Mouse (Mus musculus) forebrain, embryonic 11.5 days (tissue): Measurements from ENCODE around the gene Slc29a2. TPM values are rescaled to one million over a fixed set of nuclear protein-coding genes. Genes with fewer than 3 reads are reported as not detected.
A peak's percentile ranks its signal among the peaks of the same experiment; 100 is the strongest.

ENCODE experiments used
- ATAC-seq: fragments of 200-750 bp; cut with Nextera tagmentation; replicated peaks from 2 replicates; pipeline ENCODE4 v1.8.0; 2017; ENCODE audit warnings: moderate TSS enrichment; ENCODE audit not compliant: low FRiP score
- DNase-seq: peaks from one replicate; pipeline ENCODE4 v3.0.0-alpha.2; 2017; ENCODE audit warnings: low spot score
- H3K27ac ChIP-seq: fragments of 300-500 bp; sonication (generic); 2 replicates; pipeline ENCODE4 v1.5.1; 2014; ENCODE audit warnings: low read depth, low read length
- H3K27me3 ChIP-seq: fragments of 300-500 bp; sonication (generic); 2 replicates; pipeline ENCODE4 v1.6.1; 2014; ENCODE audit warnings: mild to moderate bottlenecking, low read length, mixed read lengths; ENCODE audit not compliant: control insufficient read depth, insufficient read depth
- H3K36me3 ChIP-seq: fragments of 300-500 bp; sonication (generic); 2 replicates; pipeline ENCODE4 v1.6.1; 2014; ENCODE audit warnings: mild to moderate bottlenecking, low read length, moderate library complexity, mixed read lengths; ENCODE audit not compliant: control insufficient read depth, insufficient read depth
- H3K4me1 ChIP-seq: fragments of 300-500 bp; sonication (generic); replicated peaks from 2 replicates; pipeline ENCODE4 v1.6.1; 2014; ENCODE audit warnings: low read length, mixed read lengths; ENCODE audit not compliant: control insufficient read depth, insufficient read depth
- H3K4me2 ChIP-seq: fragments of 300-500 bp; sonication (generic); 2 replicates; pipeline ENCODE4 v1.6.1; 2014; ENCODE audit warnings: low read depth, mild to moderate bottlenecking, low read length, moderate library complexity, mixed read lengths; ENCODE audit not compliant: severe bottlenecking
- H3K4me3 ChIP-seq: fragments of 300-500 bp; sonication (generic); 2 replicates; pipeline ENCODE4 v1.5.1; 2014; ENCODE audit warnings: low read depth, low read length
- H3K9ac ChIP-seq: fragments of 300-500 bp; sonication (generic); 2 replicates; pipeline ENCODE4 v1.6.1; 2014; ENCODE audit warnings: low read length
- H3K9me3 ChIP-seq: fragments of 300-500 bp; sonication (generic); 2 replicates; pipeline ENCODE4 v1.6.1; 2016; ENCODE audit warnings: low read length, mixed read lengths; ENCODE audit not compliant: control insufficient read depth
- WGBS: fragments of 180-500 bp; shearing (Covaris S2); extraction: QIAGEN DNeasy Blood & Tissue Kit; methylation state at CpG from one replicate; pipeline ENCODE4 v1.1.7; 2014; 5-methylcytosine and 5-hydroxymethylcytosine counted together
- polyA plus RNA-seq: library from polyadenylated mRNA; unstranded; fragments of >200 nt; fragmentation: Nextera tagmentation; extraction: Ambion mirVana; gene quantifications from 2 replicates; pipeline ENCODE4 v1.2.1, GENCODE M21; 2014

Gene Slc29a2
- polyA plus RNA-seq, 1 experiment from 2014 or later = 5.5 TPM

- WGBS = under 1% methylated on average over 43 of the region's 44 CpGs
Measured at GRCm38 (mm10) chr19:5038709-5039156, 15.1 kb downstream of the Slc29a2 start, which contains the start of the genes B4gat1 and AC124502.3. Gene B4gat1 (plus strand): TSS chr19:5038826. Gene AC124502.3 (plus strand): TSS chr19:5038891.

GRCm38 (mm10) chr19:5039301-5040114, 15.8 kb downstream of the Slc29a2 start:
- no peak for DNase-seq
- Histone ChIP-seq H3K4me3 (peak overlapping the region; percentile 76), H3K4me1 (peaks cover 16% of the 10 kb centered on the region; the same call in 1 of the 2 replicates), H3K27ac (peak overlapping the region; percentile 78; the same call in 1 of the 2 replicates), H3K4me2 (peak overlapping the region; percentile 99), H3K9me3 (no peaks in the 10 kb centered on the region), H3K27me3 (no peaks in the 10 kb centered on the region), H3K9ac (peak overlapping the region; percentile 89), H3K36me3 (no peaks in the 10 kb centered on the region; the same call in 1 of the 2 replicates)
- WGBS = 12% methylated on average over 41 of the region's 41 CpGs
- ATAC-seq = peak; percentile 28

More at GRCm38 (mm10) chr19:5038709-5039156, 15.1 kb downstream of the Slc29a2 start, which contains the start of the genes B4gat1 and AC124502.3:
- Histone ChIP-seq H3K9ac (peak within 1 kb of the TSS; percentile 89), H3K9me3 (no peaks in the 10 kb centered on the region), H3K4me1 (peaks cover 16% of the 10 kb centered on the region; the same call in 1 of the 2 replicates), H3K36me3 (no peaks in the 10 kb centered on the region; the same call in 1 of the 2 replicates), H3K27ac (peak within 1 kb of the TSS; percentile 78), H3K27me3 (no peaks in the 10 kb centered on the region), H3K4me3 (peak within 1 kb of the TSS; percentile 76), H3K4me2 (peak within 1 kb of the TSS; percentile 99)
- peak; percentile 89 for ATAC-seq
- peak; percentile 95 for DNase-seq

GRCm38 (mm10) chr19:5040862-5041523, 17.3 kb downstream of the Slc29a2 start, which contains the start of gene Brms1:
Gene Brms1 (plus strand): TSS chr19:5041354.
- Histone ChIP-seq H3K27ac (peak within 1 kb of the TSS; percentile 37; the same call in 1 of the 2 replicates), H3K9ac (peak within 1 kb of the TSS; percentile 65), H3K36me3 (no peaks in the 10 kb centered on the region; the same call in 1 of the 2 replicates), H3K4me1 (peaks cover 16% of the 10 kb centered on the region; the same call in 1 of the 2 replicates), H3K4me3 (peak within 1 kb of the TSS; percentile 65), H3K9me3 (no peaks in the 10 kb centered on the region), H3K4me2 (peak within 1 kb of the TSS; percentile 99), H3K27me3 (no peaks in the 10 kb centered on the region)
- DNase-seq (peak; percentile 96), ATAC-seq (peak; percentile 77)
- 9% methylated on average over 40 of the region's 40 CpGs for WGBS

GRCm38 (mm10) chr19:5041588-5041987, 17.9 kb downstream of the Slc29a2 start:
- no peaks in the 10 kb centered on the region; the same call in 1 of the 2 replicates for H3K36me3 ChIP-seq
- H3K27ac ChIP-seq = no peak overlapping the region
- peaks cover 16% of the 10 kb centered on the region; the same call in 1 of the 2 replicates for H3K4me1 ChIP-seq
- H3K4me2 ChIP-seq = peak overlapping the region; percentile 99
- no peak for DNase-seq
- no peaks in the 10 kb centered on the region for H3K9me3 ChIP-seq
- H3K27me3 ChIP-seq = no peaks in the 10 kb centered on the region
- 2% methylated on average over 16 of the region's 16 CpGs for WGBS
- peak overlapping the region; percentile 65 for H3K4me3 ChIP-seq
- H3K9ac ChIP-seq = peak overlapping the region; percentile 65
- ATAC-seq = 0 out of 2 replicates have a peak, but pooled peaks have one; percentile 1

GRCm38 (mm10) chr19:5045531-5045930, 21.9 kb downstream of the Slc29a2 start:
- no peaks in the 10 kb centered on the region; the same call in 1 of the 2 replicates for H3K36me3 ChIP-seq
- H3K27ac ChIP-seq = no peak overlapping the region

GRCm38 (mm10) chr19:5048138-5049056, 24.7 kb downstream of the Slc29a2 start:
- ATAC-seq = no peak
- no peak for DNase-seq
- peaks cover 23% of the 10 kb centered on the region for H3K27me3 ChIP-seq
- no peak overlapping the region for H3K4me2 ChIP-seq
- H3K27ac ChIP-seq = no peak overlapping the region
- no peaks in the 10 kb centered on the region; the same call in 1 of the 2 replicates for H3K36me3 ChIP-seq
- no peak overlapping the region for H3K4me3 ChIP-seq
- H3K9ac ChIP-seq = no peak overlapping the region
- peaks cover 11% of the 10 kb centered on the region for H3K4me1 ChIP-seq
- 83% methylated on average over 14 of the region's 14 CpGs for whole genome bisulfite sequencing
- no peaks in the 10 kb centered on the region for H3K9me3 ChIP-seq

More at GRCm38 (mm10) chr19:5045531-5045930, 21.9 kb downstream of the Slc29a2 start:
- Histone ChIP-seq H3K9ac (no peak overlapping the region), H3K4me1 (peaks cover 13% of the 10 kb centered on the region), H3K4me3 (no peak overlapping the region), H3K9me3 (no peaks in the 10 kb centered on the region), H3K4me2 (no peak overlapping the region), H3K27me3 (no peaks in the 10 kb centered on the region; the same call in 1 of the 2 replicates)
- DNase-seq (no peak), ATAC-seq (no peak)
- 83% methylated on average over 4 of the region's 4 CpGs for WGBS

- no peak for ATAC-seq
Measured at GRCm38 (mm10) chr19:5049325-5049724, 25.7 kb downstream of the Slc29a2 start.

More at GRCm38 (mm10) chr19:5049325-5049724, 25.7 kb downstream of the Slc29a2 start:
- H3K4me1 ChIP-seq = peaks cover 11% of the 10 kb centered on the region
- 69% methylated on average over 6 of the region's 6 CpGs for WGBS
- peaks cover 23% of the 10 kb centered on the region for H3K27me3 ChIP-seq
- H3K36me3 ChIP-seq = no peaks in the 10 kb centered on the region; the same call in 1 of the 2 replicates
- no peak overlapping the region for H3K4me2 ChIP-seq
- no peak overlapping the region for H3K27ac ChIP-seq
- H3K9ac ChIP-seq = no peak overlapping the region
- no peak for DNase-seq
- H3K4me3 ChIP-seq = no peak overlapping the region
- H3K9me3 ChIP-seq = no peaks in the 10 kb centered on the region
